Mouse (Mus musculus): ENCODE measurements around the gene Gm2663.
"Not testable (repeated sequence)": the region's sequence is repeated elsewhere in the genome, so short reads cannot be mapped to it uniquely, and the experiment has no call there.

Gm2663 gene

GRCm38 (mm10) chr6:40999379-40999778 is at the start of gene Gm2663:
Gene Gm2663 (minus strand): TSS chr6:40999479.
- DNase-seq, result not testable (repeated sequence)

- no peak for DNase-seq
These were observed 49.3 kb upstream of the Gm2663 start for GRCm38 (mm10) chr6:41048602-41049001.

GRCm38 (mm10) chr6:41047961-41048360 is 48.7 kb upstream of the Gm2663 start:
- DNase-seq, result no peak

- DNase-seq, result no peak
These were observed 47.9 kb upstream of the Gm2663 start for GRCm38 (mm10) chr6:41047202-41047601.

- DNase-seq, result no peak
These were observed 47.3 kb upstream of the Gm2663 start for GRCm38 (mm10) chr6:41046553-41046952.

- DNase-seq, result no peak
These were observed 45.5 kb upstream of the Gm2663 start for GRCm38 (mm10) chr6:41044753-41045152.

GRCm38 (mm10) chr6:41044314-41044713 is 45.0 kb upstream of the Gm2663 start:
- no peak for DNase-seq

- no peak for DNase-seq
These were observed 36.1 kb upstream of the Gm2663 start, which contains the start of gene 2210010C04Rik for GRCm38 (mm10) chr6:41035409-41035808. Gene 2210010C04Rik (minus strand): TSS chr6:41035509.

GRCm38 (mm10) chr6:41032802-41033201 is 33.5 kb upstream of the Gm2663 start:
- DNase-seq, result peak; percentile 86

GRCm38 (mm10) chr6:41032231-41032630 is 33.0 kb upstream of the Gm2663 start:
- DNase-seq, result no peak

GRCm38 (mm10) chr6:41030821-41031220 is 31.5 kb upstream of the Gm2663 start:
- DNase-seq, result no peak

GRCm38 (mm10) chr6:41027053-41027452 is 27.8 kb upstream of the Gm2663 start:
- DNase-seq, result peak; percentile 96

GRCm38 (mm10) chr6:41025873-41026650 is 26.8 kb upstream of the Gm2663 start:
- no peak for DNase-seq

GRCm38 (mm10) chr6:41019140-41019539 is 19.9 kb upstream of the Gm2663 start:
- no peak for DNase-seq

- DNase-seq, result peak; percentile 14
These were observed 19.4 kb upstream of the Gm2663 start for GRCm38 (mm10) chr6:41018629-41019028.

- DNase-seq, result no peak
These were observed 15.8 kb upstream of the Gm2663 start for GRCm38 (mm10) chr6:41015065-41015464.

GRCm38 (mm10) chr6:40964454-40964853 is 34.8 kb downstream of the Gm2663 start, which contains the start of gene 1810009J06Rik:
Gene 1810009J06Rik (plus strand): TSS chr6:40964754.
- peak; percentile 42 for DNase-seq

- DNase-seq, result no peak
These were observed 45.6 kb downstream of the Gm2663 start for GRCm38 (mm10) chr6:40953716-40954115.

GRCm38 (mm10) chr6:40951770-40952169 is 47.5 kb downstream of the Gm2663 start, which contains the start of gene Gm4744:
Gene Gm4744 (minus strand): TSS chr6:40951870.
- DNase-seq, result no peak
